Mouse (Mus musculus): ENCODE results near the gene Muc4. TPM values are rescaled to one million over a fixed set of nuclear protein-coding genes. Genes with fewer than 3 reads are reported as not detected.
A peak's percentile ranks its signal among the peaks of the same experiment; 100 is the strongest.

Muc4 gene
- not detected in 2 replicates for polyA plus RNA-seq (2015; fragmentation: Nextera tagmentation; extraction: Ambion mirVana)

DNA sequence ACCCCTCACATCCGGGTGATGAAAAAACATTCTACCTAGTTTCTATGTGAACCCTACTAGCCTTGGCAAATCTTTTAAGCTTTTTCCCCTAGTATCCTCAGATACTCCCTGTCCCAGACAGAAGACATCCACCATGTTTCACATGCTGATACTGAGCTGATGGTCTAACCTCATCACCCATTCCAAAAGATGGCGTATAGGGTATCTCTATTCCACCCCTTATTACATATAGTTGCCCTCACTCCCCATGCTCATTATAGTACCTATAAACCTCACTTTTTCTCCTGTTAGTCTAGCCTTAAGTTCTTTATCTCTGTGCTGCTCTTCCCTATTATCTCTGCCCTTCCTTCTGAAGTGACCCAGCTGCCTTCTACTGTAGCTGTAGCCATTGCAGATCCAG is at the start of gene Muc4:
Gene Muc4 (plus strand): TSS at position 301 of the 400 bp plus-strand sequence.
- no peak within 1 kb of the TSS for H3K4me3 ChIP-seq
- ATAC-seq (replicated peaks; ENCODE audit: insufficient number of reproducible peaks, insufficient read depth, low FRiP score, low read depth), result no peak
- no peaks in the 10 kb centered on the region for H3K36me3 ChIP-seq
- H3K27me3 ChIP-seq, result no peaks in the 10 kb centered on the region
- H3K27ac ChIP-seq, result no peak within 1 kb of the TSS
- H3K9me3 ChIP-seq (replicated peaks), result no peaks in the 10 kb centered on the region
- no peak within 1 kb of the TSS for H3K4me2 ChIP-seq
- WGBS, result 91% methylated on average over 2 of the region's 2 CpGs
- H3K4me1 ChIP-seq (replicated peaks), result no peaks in the 10 kb centered on the region
- H3K9ac ChIP-seq, result no peak within 1 kb of the TSS

- Histone ChIP-seq H3K27ac (no peak overlapping the region), H3K9ac (no peak overlapping the region), H3K36me3 (peaks cover 4% of the 10 kb centered on the region; the same call in 1 of the 2 replicates), H3K9me3 (replicated peaks) (no peaks in the 10 kb centered on the region), H3K4me3 (no peak overlapping the region), H3K4me1 (replicated peaks) (peaks cover 3% of the 10 kb centered on the region), H3K4me2 (no peak overlapping the region), H3K27me3 (no peaks in the 10 kb centered on the region)
- WGBS, result 58% methylated on average over 5 of the region's 5 CpGs
- no peak for ATAC-seq (replicated peaks; ENCODE audit: insufficient number of reproducible peaks, insufficient read depth, low FRiP score, low read depth)
These were observed 49.7 kb upstream of the Muc4 start for GRCm38 (mm10) chr16:32685998-32686397.

- Histone ChIP-seq H3K9me3 (replicated peaks) (no peaks in the 10 kb centered on the region), H3K4me3 (no peak overlapping the region), H3K27me3 (no peaks in the 10 kb centered on the region), H3K27ac (no peak overlapping the region), H3K36me3 (peaks cover 4% of the 10 kb centered on the region; the same call in 1 of the 2 replicates), H3K4me2 (no peak overlapping the region), H3K4me1 (replicated peaks) (peaks cover 3% of the 10 kb centered on the region), H3K9ac (no peak overlapping the region)
- 80% methylated on average over 5 of the region's 5 CpGs for WGBS
- no peak for ATAC-seq (replicated peaks; ENCODE audit: insufficient number of reproducible peaks, insufficient read depth, low FRiP score, low read depth)
These were observed 48.5 kb upstream of the Muc4 start for GRCm38 (mm10) chr16:32687221-32687620.

DNA sequence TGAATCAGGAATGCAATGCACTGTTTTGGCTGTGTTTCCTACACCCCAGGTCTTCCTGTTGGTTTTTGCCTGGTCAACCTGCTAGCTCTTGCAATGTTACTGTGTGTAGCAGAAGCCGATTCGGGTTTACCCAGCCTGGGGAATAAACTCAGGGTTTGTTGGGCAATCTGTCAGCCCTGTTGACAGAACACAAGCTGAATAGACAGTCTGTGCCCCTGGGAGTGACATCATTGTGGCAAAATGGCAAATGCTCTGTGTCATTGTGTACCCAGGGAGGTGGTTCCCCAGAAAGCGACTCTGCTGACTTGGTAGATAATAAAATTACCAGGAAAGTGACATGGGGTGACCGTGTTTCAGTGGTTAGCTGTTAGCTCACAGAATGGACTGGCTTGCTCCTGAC is 46.9 kb upstream of the Muc4 start:
- no peak overlapping the region for H3K27ac ChIP-seq

GRCm38 (mm10) chr16:32689501-32689900 is 46.2 kb upstream of the Muc4 start:
- H3K27ac ChIP-seq, result no peak overlapping the region
- no peak overlapping the region for H3K4me3 ChIP-seq
- no peaks in the 10 kb centered on the region for H3K9me3 ChIP-seq (replicated peaks)
- H3K27me3 ChIP-seq, result no peaks in the 10 kb centered on the region
- H3K4me2 ChIP-seq, result 0 out of 2 replicates have a peak overlapping the region, but pooled peaks have one; percentile 17
- no peaks in the 10 kb centered on the region for H3K36me3 ChIP-seq
- H3K9ac ChIP-seq, result no peak overlapping the region
- 5% methylated on average over 9 of the region's 9 CpGs for WGBS
- no peak for ATAC-seq (replicated peaks; ENCODE audit: insufficient number of reproducible peaks, insufficient read depth, low FRiP score, low read depth)
- H3K4me1 ChIP-seq (replicated peaks), result peaks cover 3% of the 10 kb centered on the region

More for the DNA sequence above, 46.9 kb upstream of the Muc4 start:
- Histone ChIP-seq H3K4me1 (replicated peaks) (peaks cover 3% of the 10 kb centered on the region), H3K36me3 (no peaks in the 10 kb centered on the region), H3K4me2 (no peak overlapping the region), H3K4me3 (no peak overlapping the region), H3K9me3 (replicated peaks) (no peaks in the 10 kb centered on the region), H3K27me3 (no peaks in the 10 kb centered on the region), H3K9ac (no peak overlapping the region)
- 56% methylated on average over 4 of the region's 4 CpGs for WGBS
- ATAC-seq (replicated peaks; ENCODE audit: insufficient number of reproducible peaks, insufficient read depth, low FRiP score, low read depth), result no peak

DNA sequence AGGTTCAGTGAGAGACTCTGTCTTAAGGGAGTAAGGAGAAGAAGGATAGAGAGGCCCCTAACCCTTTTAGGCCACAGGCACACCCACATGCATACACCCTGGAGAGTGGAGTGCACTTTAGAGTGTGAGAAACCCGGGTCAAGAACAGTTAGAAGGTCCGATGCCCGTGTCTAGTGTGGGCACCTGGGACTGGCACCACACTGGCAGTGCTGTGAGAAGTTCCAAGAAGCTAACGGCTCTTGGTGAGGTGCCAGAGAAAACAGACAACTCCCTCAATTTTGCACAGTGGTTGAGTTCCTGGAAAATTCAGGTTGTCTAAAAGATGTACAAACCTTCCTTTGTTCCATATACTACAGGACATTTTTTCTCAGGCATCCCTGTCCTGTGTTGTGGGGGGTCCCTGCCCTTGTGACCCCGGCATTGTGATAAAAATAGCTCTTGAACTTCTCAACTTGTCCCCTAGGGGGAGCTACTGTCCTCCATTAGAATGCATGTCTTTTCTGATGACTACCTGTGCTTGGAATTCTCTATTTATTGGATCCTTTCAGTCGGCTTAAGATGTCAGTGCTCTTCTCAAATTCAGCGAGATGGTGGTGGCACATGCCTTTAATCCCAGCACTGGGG is 38.7 kb upstream of the Muc4 start:
- Histone ChIP-seq H3K36me3 (no peaks in the 10 kb centered on the region), H3K27me3 (no peaks in the 10 kb centered on the region), H3K9ac (no peak overlapping the region), H3K9me3 (replicated peaks) (no peaks in the 10 kb centered on the region), H3K27ac (no peak overlapping the region), H3K4me3 (no peak overlapping the region), H3K4me2 (no peak overlapping the region), H3K4me1 (replicated peaks) (peaks cover 14% of the 10 kb centered on the region; the same call in 1 of the 2 replicates)
- WGBS, result 27% methylated on average over 7 of the region's 7 CpGs
- ATAC-seq (replicated peaks; ENCODE audit: insufficient number of reproducible peaks, insufficient read depth, low FRiP score, low read depth), result no peak

DNA sequence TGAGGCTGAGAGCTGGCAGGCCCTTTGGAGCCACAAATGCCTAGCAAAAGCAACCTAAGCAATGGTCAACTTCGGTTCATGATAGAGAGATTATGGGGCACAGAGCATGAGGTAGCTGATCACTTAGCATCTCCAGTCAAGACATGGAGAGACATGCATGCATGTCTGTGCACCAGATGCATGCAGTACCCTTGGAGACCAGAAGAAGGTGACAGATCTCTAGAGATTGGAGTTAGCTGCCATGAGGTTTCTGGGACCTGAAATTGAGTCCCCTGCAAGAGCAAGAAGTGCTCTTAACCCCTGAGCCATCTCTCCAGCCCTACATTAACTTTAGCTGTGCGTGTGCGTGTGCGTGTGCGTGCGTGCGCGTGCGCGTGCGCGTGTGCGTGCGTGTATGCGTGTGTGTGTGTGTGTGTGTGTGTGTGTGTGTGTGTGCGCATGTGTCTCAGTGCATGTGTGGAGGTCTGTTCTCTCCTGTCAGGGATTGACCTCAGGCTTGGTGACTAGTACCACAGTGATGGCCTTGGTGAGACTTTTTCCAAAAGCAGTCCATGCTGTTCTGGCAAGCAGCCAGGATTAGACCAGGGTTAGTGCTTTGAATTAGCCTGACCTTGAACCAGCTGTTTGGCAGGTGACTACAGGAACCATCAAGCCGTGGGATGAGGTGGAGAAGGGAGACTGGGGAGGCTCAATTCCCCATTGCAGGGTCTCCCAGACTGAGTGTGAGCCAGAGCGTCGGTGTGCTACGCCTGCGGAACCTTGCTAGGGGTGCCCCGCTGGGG is 37.8 kb upstream of the Muc4 start:
- Histone ChIP-seq H3K4me3 (no peak overlapping the region), H3K27me3 (no peaks in the 10 kb centered on the region), H3K9me3 (replicated peaks) (no peaks in the 10 kb centered on the region), H3K36me3 (no peaks in the 10 kb centered on the region), H3K4me2 (no peak overlapping the region), H3K4me1 (replicated peaks) (peaks cover 14% of the 10 kb centered on the region; the same call in 1 of the 2 replicates), H3K9ac (no peak overlapping the region), H3K27ac (no peak overlapping the region)
- 88% methylated on average over 22 of the region's 22 CpGs for WGBS
- peak; percentile 50; the same call in 1 of the 2 replicates for ATAC-seq (replicated peaks; ENCODE audit: insufficient number of reproducible peaks, insufficient read depth, low FRiP score, low read depth)

- H3K4me1 ChIP-seq (replicated peaks), result peaks cover 14% of the 10 kb centered on the region; the same call in 1 of the 2 replicates
- no peaks in the 10 kb centered on the region for H3K9me3 ChIP-seq (replicated peaks)
- no peak overlapping the region for H3K4me3 ChIP-seq
- no peaks in the 10 kb centered on the region for H3K27me3 ChIP-seq
- WGBS, result 47% methylated on average over 7 of the region's 7 CpGs
- H3K36me3 ChIP-seq, result no peaks in the 10 kb centered on the region
- no peak overlapping the region for H3K9ac ChIP-seq
- ATAC-seq (replicated peaks; ENCODE audit: insufficient number of reproducible peaks, insufficient read depth, low FRiP score, low read depth), result no peak
- H3K27ac ChIP-seq, result no peak overlapping the region
- no peak overlapping the region for H3K4me2 ChIP-seq
These were observed 37.1 kb upstream of the Muc4 start for GRCm38 (mm10) chr16:32698550-32698949.

DNA sequence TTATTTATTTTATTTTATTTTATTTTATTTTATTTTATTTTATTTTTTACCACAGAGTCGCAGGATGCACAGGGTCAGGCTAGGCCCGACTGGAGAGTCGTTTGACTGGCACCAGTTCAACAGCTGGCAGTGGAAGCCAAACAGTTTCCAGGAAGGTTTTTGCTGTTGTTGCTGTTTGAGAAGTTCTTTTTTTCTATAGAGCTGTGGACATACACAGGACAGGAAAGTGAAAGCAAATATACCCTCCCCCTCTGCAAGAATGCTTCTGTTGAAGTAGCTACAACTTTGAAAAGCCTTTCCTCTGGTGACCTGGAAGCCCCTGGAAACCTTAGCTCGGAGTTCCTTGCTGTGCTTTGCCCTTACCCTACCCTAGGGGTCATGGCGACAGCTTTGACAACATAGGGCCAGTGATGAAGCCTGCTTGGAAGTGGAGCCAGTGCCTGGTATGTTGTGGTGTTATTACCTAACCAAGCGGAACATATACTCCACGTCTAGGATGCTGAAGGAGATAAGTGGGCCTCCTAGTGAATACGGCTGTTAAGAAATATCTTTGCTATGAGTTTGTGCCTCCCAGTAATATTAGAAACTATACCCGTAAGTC is 32.3 kb upstream of the Muc4 start:
- H3K4me2 ChIP-seq, result no peak overlapping the region
- no peak overlapping the region for H3K4me3 ChIP-seq
- peaks cover 11% of the 10 kb centered on the region for H3K4me1 ChIP-seq (replicated peaks)
- H3K9me3 ChIP-seq (replicated peaks), result no peaks in the 10 kb centered on the region; the same call in 1 of the 2 replicates
- no peak overlapping the region for H3K27ac ChIP-seq
- ATAC-seq (replicated peaks; ENCODE audit: insufficient number of reproducible peaks, insufficient read depth, low FRiP score, low read depth), result no peak
- 62% methylated on average over 9 of the region's 9 CpGs for WGBS
- no peaks in the 10 kb centered on the region for H3K27me3 ChIP-seq
- no peak overlapping the region for H3K9ac ChIP-seq
- H3K36me3 ChIP-seq, result no peaks in the 10 kb centered on the region

DNA sequence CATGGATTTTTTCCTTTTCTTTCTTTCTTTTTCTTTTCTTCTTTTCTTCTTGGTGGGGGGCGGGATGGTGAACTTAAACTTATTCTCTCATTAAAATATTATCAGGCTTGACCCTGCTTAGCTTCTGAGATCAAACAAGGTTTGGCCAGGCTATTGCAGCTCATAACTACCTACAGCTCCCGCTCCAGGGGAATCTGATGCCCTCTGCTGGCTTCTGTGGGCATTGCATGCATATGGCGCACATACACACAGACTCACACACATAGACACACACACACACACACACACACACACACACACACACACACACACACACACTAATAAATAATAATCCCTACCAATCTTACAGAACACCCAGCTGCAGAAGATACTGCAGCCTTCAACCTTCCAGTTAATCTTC is 30.1 kb upstream of the Muc4 start:
- H3K4me2 ChIP-seq, result no peak overlapping the region
- H3K27ac ChIP-seq, result no peak overlapping the region
- H3K9ac ChIP-seq, result no peak overlapping the region
- H3K9me3 ChIP-seq (replicated peaks), result no peaks in the 10 kb centered on the region; the same call in 1 of the 2 replicates
- WGBS, result 97% methylated on average over 3 of the region's 3 CpGs
- no peak for ATAC-seq (replicated peaks; ENCODE audit: insufficient number of reproducible peaks, insufficient read depth, low FRiP score, low read depth)
- H3K27me3 ChIP-seq, result no peaks in the 10 kb centered on the region
- no peaks in the 10 kb centered on the region for H3K36me3 ChIP-seq
- no peak overlapping the region for H3K4me3 ChIP-seq
- peaks cover 7% of the 10 kb centered on the region for H3K4me1 ChIP-seq (replicated peaks)

DNA sequence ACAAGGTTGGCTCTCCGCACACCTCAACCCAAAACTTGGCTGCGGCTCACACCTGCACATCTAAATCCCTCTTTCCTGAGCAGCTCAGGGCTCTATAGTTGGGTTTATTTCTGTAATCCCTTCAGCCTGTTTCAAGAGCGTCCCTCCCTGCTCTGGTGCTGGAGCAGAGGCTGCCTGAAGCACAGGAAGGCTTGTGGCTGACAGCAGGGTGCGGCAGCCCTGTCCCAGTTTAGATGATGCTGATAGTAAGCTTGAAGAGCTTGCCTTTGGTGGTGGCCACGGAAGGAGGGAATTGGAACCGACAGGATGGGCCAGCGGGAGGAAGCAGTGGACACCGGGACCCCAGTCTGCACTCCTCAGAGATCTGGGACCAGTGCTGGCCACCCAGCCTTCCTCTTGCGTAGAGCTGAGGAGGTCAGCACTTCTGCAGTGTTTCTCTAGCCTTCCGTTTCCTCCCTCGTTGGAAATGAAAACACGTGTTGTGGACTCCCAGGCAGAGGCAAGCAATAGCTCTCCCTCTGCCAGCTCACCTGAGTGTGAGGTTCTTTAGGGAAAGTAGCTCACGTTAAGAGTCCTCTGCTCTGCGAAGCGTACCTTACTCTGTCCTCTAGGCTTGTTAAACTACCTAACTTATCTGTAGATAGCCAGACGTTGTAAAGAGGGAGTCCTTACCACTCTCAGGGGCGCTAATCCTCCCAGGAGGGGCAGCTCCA is 28.4 kb upstream of the Muc4 start:
- peaks cover 11% of the 10 kb centered on the region for H3K4me1 ChIP-seq (replicated peaks)
- H3K9ac ChIP-seq, result no peak overlapping the region
- 39% methylated on average over 17 of the region's 17 CpGs for WGBS
- no peak overlapping the region for H3K27ac ChIP-seq
- no peaks in the 10 kb centered on the region for H3K27me3 ChIP-seq
- no peak for ATAC-seq (replicated peaks; ENCODE audit: insufficient number of reproducible peaks, insufficient read depth, low FRiP score, low read depth)
- no peak overlapping the region for H3K4me2 ChIP-seq
- no peaks in the 10 kb centered on the region; the same call in 1 of the 2 replicates for H3K9me3 ChIP-seq (replicated peaks)
- no peaks in the 10 kb centered on the region for H3K36me3 ChIP-seq
- no peak overlapping the region for H3K4me3 ChIP-seq
